In the genomic region with DNA sequence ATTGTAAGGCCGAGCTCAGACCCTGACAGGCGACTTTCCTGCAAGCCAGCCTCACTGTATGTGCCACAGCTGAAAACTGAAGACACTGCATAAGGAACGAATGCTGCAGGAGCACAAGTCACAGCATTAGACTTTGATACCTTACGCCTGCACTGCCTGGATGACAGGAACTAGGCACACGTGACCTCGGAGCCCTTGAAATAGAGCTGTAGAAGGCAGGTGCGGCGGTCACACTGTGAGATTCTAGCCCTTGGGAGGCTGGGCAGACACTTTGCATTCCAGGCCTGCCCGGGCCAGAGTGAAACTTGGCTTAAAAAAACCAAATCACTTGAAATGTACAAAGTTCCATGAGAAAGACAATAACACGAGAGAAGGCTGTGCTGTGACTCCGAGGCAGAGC, we compare ENCODE assay signal across 10 mouse cellular contexts. TPM values are rescaled to one million over a fixed set of nuclear protein-coding genes. Genes with fewer than 3 reads are reported as not detected.
A peak's percentile ranks its signal among the peaks of the same experiment; 100 is the strongest.
DNase-seq lines count a peak whose midpoint lies in the region; ATAC-seq lines count a peak whose summit lies in the region.
"Had no signal": no experiment of that assay in that cellular context is flagged by ENCODE, and none has a peak within 500 bp of the region (broad histone marks: within the 10 kb centered on the region; RNA-seq: fewer than 3 reads in every experiment).

No protein-coding gene starts in this region.

- H3K27me3 ChIP-seq in midbrain, embryonic 11.5 days (ENCODE audit: control insufficient read depth, insufficient read depth, low read length) = no peaks in the 10 kb centered on the region
- H3K27me3 ChIP-seq: neural tube, embryonic 12.5 days had no signal

- H3K36me3 ChIP-seq in midbrain, embryonic 11.5 days (ENCODE audit: control insufficient read depth, insufficient read depth, low read length) = no peaks in the 10 kb centered on the region

- H3K4me2 ChIP-seq in midbrain, embryonic 11.5 days = no peak overlapping the region
- H3K4me2 ChIP-seq: neural tube, embryonic 12.5 days had no signal

- H3K4me1 ChIP-seq in midbrain, embryonic 11.5 days (ENCODE audit: control insufficient read depth, insufficient read depth, low read length) = no peaks in the 10 kb centered on the region
- H3K4me1 ChIP-seq: neural tube, embryonic 12.5 days had no signal

- no peak for ATAC-seq in midbrain, embryonic 11.5 days (ENCODE audit: low FRiP score)

- peak; percentile 14 to 18 for DNase-seq in heart, adult 9 months (ENCODE audit: low spot score in 2 of 2)
- no peak for DNase-seq in heart, adult 8-10 months (ENCODE audit: low spot score)
- peak; percentile 76 for DNase-seq in gastrocnemius, adult 18-20 months (ENCODE audit: low spot score)
- peak; percentile 83 to 84 for DNase-seq in kidney, adult 8-10 months
- peak; percentile 79 for DNase-seq in lung, postnatal 36 days
- no peak for DNase-seq in layer of hippocampus, adult 8-10 months (ENCODE audit: low spot score in 2 of 2)
- DNase-seq in right cerebral cortex, postnatal 10 days (ENCODE audit: low spot score in 2 of 2) = no peak
- no peak for DNase-seq in midbrain, embryonic 11.5 days (ENCODE audit: low spot score, missing footprints)

- no peak overlapping the region for H3K27ac ChIP-seq in midbrain, embryonic 11.5 days (ENCODE audit: low read depth, low read length)
- H3K27ac ChIP-seq: neural tube, embryonic 12.5 days had no signal

- H3K9ac ChIP-seq in midbrain, embryonic 11.5 days (ENCODE audit: low read length) = no peak overlapping the region
- H3K9ac ChIP-seq: neural tube, embryonic 12.5 days had no signal

- 89% methylated on average over 11 of the region's 11 CpGs for WGBS in midbrain, embryonic 11.5 days

- no peak overlapping the region for H3K4me3 ChIP-seq in midbrain, embryonic 11.5 days (ENCODE audit: low read depth, low read length)
- H3K4me3 ChIP-seq: neural tube, embryonic 12.5 days had no signal

- no peaks in the 10 kb centered on the region for H3K9me3 ChIP-seq in midbrain, embryonic 11.5 days (ENCODE audit: control insufficient read depth, low read length)
- H3K9me3 ChIP-seq: neural tube, embryonic 12.5 days had no signal

RNA-seq across cellular contexts. Expression of gene Stxbp3, which starts 9.8 kb away (rescaled TPM):
- 10 to 100 TPM; 16.7 to 27.6 (median 21.9) TPM for total RNA-seq in heart, adult 8-10 months (2022)
- total RNA-seq in gastrocnemius, adult 18-20 months (2021) = 10 to 100 TPM; 37.0 to 39.0 TPM
- total RNA-seq in layer of hippocampus, adult 8-10 months (2022) = 10 to 100 TPM; 22.8 to 39.8 (median 30.9) TPM
- polyA plus RNA-seq in midbrain, embryonic 11.5 days (2014; fragmentation: Nextera tagmentation; extraction: Ambion mirVana) = 23.7 and 25.7 TPM in 2 replicates

RNA-seq across cellular contexts. Expression of gene Fndc7, which starts 59.3 kb away (rescaled TPM):
- under 1 TPM in 1 of 4 experiments, not detected in 3; 0.06 TPM for total RNA-seq in heart, adult 8-10 months (2022)
- total RNA-seq in gastrocnemius, adult 18-20 months (2021) = not detected
- total RNA-seq in layer of hippocampus, adult 8-10 months (2022) = under 1 TPM in 1 of 4 experiments, not detected in 3; 0.13 TPM
- polyA plus RNA-seq in midbrain, embryonic 11.5 days (2014; fragmentation: Nextera tagmentation; extraction: Ambion mirVana) = 0.11 TPM in 1 of 2 replicates, not detected in the other
- total RNA-seq: left cerebral cortex, postnatal 36 days had no signal

Comparison
In these comparisons a context has a peak if more than half of its experiments do, and no peak if none do; other contexts are left out.
1. DNase-seq: peak in heart, adult 9 months (2 of 2), gastrocnemius, adult 18-20 months (single experiment), kidney, adult 8-10 months (2 of 2) and lung, postnatal 36 days (single experiment); none in heart, adult 8-10 months (single experiment), layer of hippocampus, adult 8-10 months (0 of 2), right cerebral cortex, postnatal 10 days (0 of 2) and midbrain, embryonic 11.5 days (single experiment).